Mouse (Mus musculus) liver, embryonic 14.5 days (tissue): ENCODE measurements around the gene Kcnt2.

Experiments
- CTCF ChIP-seq: IDR thresholded peaks from 2 replicates; pipeline ENCODE4 v1.5.1; 2016; ENCODE audit warnings: antibody characterized with exemption, low read depth, control low read depth
- EP300 ChIP-seq: IDR thresholded peaks from 2 replicates; pipeline ENCODE4 v1.6.1; 2016; ENCODE audit warnings: antibody characterized with exemption, low read depth

DNA sequence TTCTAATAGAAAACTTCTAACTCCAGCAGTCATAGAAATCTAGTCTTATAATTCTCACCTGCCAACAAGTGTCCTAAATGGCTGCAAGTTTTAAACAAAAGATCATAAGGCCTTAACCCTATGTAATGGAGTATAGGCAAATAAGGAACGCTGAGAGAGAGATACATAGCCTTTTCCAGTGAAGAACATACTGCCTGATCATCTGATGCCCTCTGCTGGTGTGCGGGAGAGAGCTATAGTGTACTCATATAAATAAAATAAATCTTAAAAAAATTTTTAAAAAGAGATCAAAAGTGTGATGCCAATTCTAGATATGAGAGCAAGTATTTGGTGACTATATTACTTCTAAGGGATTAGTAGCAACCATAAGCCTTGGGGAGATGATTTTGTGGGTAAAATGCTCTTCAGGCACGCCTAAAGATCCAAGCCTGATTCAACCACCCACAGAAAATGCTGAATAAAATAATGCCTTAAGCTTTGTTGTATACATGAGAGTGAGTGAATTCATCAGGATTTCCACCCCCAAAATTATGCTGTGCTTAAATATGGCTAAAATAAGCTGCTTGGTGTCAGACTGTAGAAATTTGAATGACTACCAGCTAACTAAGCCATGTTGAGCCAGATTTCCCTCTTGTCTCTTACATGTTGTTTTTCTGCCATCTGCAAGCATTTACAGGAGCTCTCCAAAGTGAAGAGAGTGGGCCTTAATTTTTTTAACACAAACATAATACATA, 413.8 kb downstream of the Kcnt2 start:
- TF ChIP-seq CTCF (no peak), EP300 (no peak)
